Mouse (Mus musculus): ENCODE measurements around the gene Tbxas1. TPM values are rescaled to one million over a fixed set of nuclear protein-coding genes. Genes with fewer than 3 reads are reported as not detected.

The Tbxas1 gene
- total and polyA plus RNA-seq, 3 experiments: not detected

DNA sequence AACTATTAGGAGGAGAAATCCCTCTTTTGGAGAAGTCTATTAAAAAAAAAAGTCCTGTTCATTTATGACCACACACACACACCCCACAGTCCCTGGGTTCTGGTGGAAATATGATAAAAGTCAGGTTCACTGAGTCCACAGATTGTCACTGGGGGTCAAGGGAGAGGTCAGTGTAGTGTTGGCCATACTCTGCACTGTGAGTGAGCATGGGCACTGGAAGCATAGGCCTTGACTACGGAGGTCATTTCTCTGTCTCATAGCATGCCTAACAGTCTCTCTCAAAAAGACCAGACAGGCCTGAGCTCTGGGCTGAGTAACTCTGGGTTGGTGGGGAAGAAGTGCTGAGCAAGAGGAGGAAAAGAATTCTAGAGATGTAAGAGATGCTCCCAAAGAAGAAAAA, 1.9 kb upstream of the Tbxas1 start:
- in situ Hi-C loops (cut with MboI; ENCODE audit: low pct_ligation_motif_present, low pct_unique_long_range_greater_than_20kb, low sequenced_read_pairs): no loop called here
- 0 out of 2 replicates have a peak, but pooled peaks cover 4% of the 10 kb centered on the region for H3K79me2 ChIP-seq (replicated peaks; ENCODE audit: control insufficient read depth, extremely low read depth, insufficient read depth, poor library complexity, severe bottlenecking)
- H3K27me3 ChIP-seq (replicated peaks): peaks cover 19% of the 10 kb centered on the region
- DNase-seq (ENCODE audit: extremely low read depth): no peak
- no peak overlapping the region for H3K9ac ChIP-seq (ENCODE audit: insufficient read depth, low read depth)
- no peak overlapping the region for H3K4me3 ChIP-seq (replicated peaks in 1 of 3; ENCODE audit: low read depth in 2 of 3, low read length in 2 of 3, poor library complexity in 1 of 3)
- H3K36me3 ChIP-seq (replicated peaks in 1 of 2; ENCODE audit: control insufficient read depth in 1 of 2, insufficient read depth in 1 of 2, low read length in 1 of 2): no peaks in the 10 kb centered on the region
- TF ChIP-seq ZKSCAN1 (IDR thresholded peaks at IDR 0.05; ENCODE audit: borderline replicate concordance, low read depth, low read length): no peak
- no peak for TF ChIP-seq IRF4 (IDR thresholded peaks at IDR 0.05; ENCODE audit: low read depth, low read length)
- no peak for TF ChIP-seq SIN3A (IDR thresholded peaks at IDR 0.05; ENCODE audit: low read length)
- TF ChIP-seq PAX5 (IDR thresholded peaks at IDR 0.05; ENCODE audit: low read length): no peak
- no peak for TF ChIP-seq NRF1 (IDR thresholded peaks at IDR 0.05; ENCODE audit: low read depth, low read length)
- no peak for TF ChIP-seq POLR2AphosphoS2 (IDR thresholded peaks at IDR 0.05; ENCODE audit: low read depth, low read length)
- no peak for TF ChIP-seq TCF12 (IDR thresholded peaks at IDR 0.05; ENCODE audit: low read depth, low read length)
- no peak for TF ChIP-seq ZC3H11A (IDR thresholded peaks at IDR 0.05; ENCODE audit: low read depth, low read length)
- no peak for TF ChIP-seq JUN (IDR thresholded peaks at IDR 0.05; ENCODE audit: insufficient read depth, low read depth, low read length)
- TF ChIP-seq TBP (conservative IDR thresholded peaks at IDR 0.05; ENCODE audit: low read depth, low read length): no peak
- TF ChIP-seq SMC3 (IDR thresholded peaks at IDR 0.05; ENCODE audit: low read depth, low read length): no peak
- TF ChIP-seq ETS1 (conservative IDR thresholded peaks at IDR 0.05; ENCODE audit: low read depth, low read length): no peak
- no peak for TF ChIP-seq MXI1 (IDR thresholded peaks at IDR 0.05; ENCODE audit: low read depth, low read length)
- no peak for TF ChIP-seq HCFC1 (IDR thresholded peaks at IDR 0.05; ENCODE audit: low read depth, low read length)
- TF ChIP-seq ELF1 (IDR thresholded peaks at IDR 0.05; ENCODE audit: low read depth, low read length): no peak
- peaks cover 4 to 19% of the 10 kb centered on the region in 2 experiments; a peak in 3 of 4 replicates for H3K4me1 ChIP-seq (ENCODE audit: control insufficient read depth in 1 of 2, insufficient read depth in 2 of 2)
- no peaks in the 10 kb centered on the region for H3K9me3 ChIP-seq (replicated peaks; ENCODE audit: low read length)
- H3K4me2 ChIP-seq (ENCODE audit: insufficient read depth, low read depth, poor library complexity, severe bottlenecking): no peak overlapping the region
- H3K27ac ChIP-seq (ENCODE audit: insufficient read depth, low read depth): no peak overlapping the region
- dilution Hi-C loops (cut with MboI; ENCODE audit: extremely low pct_ligation_motif_present, extremely low pct_unique_long_range_greater_than_20kb, low sequenced_read_pairs): no loop called here

DNA sequence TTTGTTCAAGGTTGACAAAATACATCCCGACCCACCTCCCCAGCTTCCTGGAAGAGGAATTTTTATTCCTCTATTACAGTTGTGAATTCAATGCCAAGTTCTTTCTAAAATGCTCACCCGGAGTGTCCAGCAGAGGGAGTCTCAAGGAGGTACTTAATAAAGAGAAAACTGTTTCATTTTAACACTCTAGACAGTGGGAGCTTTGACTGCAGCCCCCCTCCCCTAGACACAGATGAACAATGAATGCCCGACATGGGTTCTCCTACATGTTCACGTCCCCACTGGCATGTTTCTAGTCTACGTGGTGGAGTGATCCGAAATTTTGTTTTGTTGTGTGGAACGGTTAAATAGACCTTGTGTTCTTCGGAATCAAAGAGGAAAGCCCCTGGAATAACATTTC, 1.2 kb upstream of the Tbxas1 start:
- TF ChIP-seq UBTF (IDR thresholded peaks at IDR 0.05; ENCODE audit: low read depth, low read length) (no peak), HCFC1 (IDR thresholded peaks at IDR 0.05; ENCODE audit: low read depth, low read length) (no peak), CTCF (conservative IDR thresholded peaks at IDR 0.05 in 1 of 2, IDR thresholded peaks at IDR 0.05 in 1 of 2; ENCODE audit: low read depth in 2 of 2, low read length in 2 of 2) (peak; percentile 48 to 70; a peak in 3 of 4 replicates), RAD21 (IDR thresholded peaks at IDR 0.05; ENCODE audit: low read depth, low read length) (peak; percentile 40), MAZ (IDR thresholded peaks at IDR 0.05; ENCODE audit: low read depth, low read length) (no peak), JUN (IDR thresholded peaks at IDR 0.05; ENCODE audit: insufficient read depth, low read depth, low read length) (no peak), NELFE (IDR thresholded peaks at IDR 0.05; ENCODE audit: low read depth, low read length) (no peak), SMC3 (IDR thresholded peaks at IDR 0.05; ENCODE audit: low read depth, low read length) (peak; percentile 64)
- Histone ChIP-seq H3K4me3 (replicated peaks in 1 of 3; ENCODE audit: low read depth in 2 of 3, low read length in 2 of 3, poor library complexity in 1 of 3) (peak overlapping the region; percentile 58 to 81 (median 71)), H3K9ac (ENCODE audit: insufficient read depth, low read depth) (peak overlapping the region; percentile 80; the same call in 1 of the 2 replicates), H3K27ac (ENCODE audit: insufficient read depth, low read depth) (no peak overlapping the region), H3K9me3 (replicated peaks; ENCODE audit: low read length) (no peaks in the 10 kb centered on the region), H3K4me2 (ENCODE audit: insufficient read depth, low read depth, poor library complexity, severe bottlenecking) (peak overlapping the region; percentile 89), H3K36me3 (replicated peaks in 1 of 2; ENCODE audit: control insufficient read depth in 1 of 2, insufficient read depth in 1 of 2, low read length in 1 of 2) (no peaks in the 10 kb centered on the region), H3K79me2 (replicated peaks; ENCODE audit: control insufficient read depth, extremely low read depth, insufficient read depth, poor library complexity, severe bottlenecking) (0 out of 2 replicates have a peak, but pooled peaks cover 4% of the 10 kb centered on the region), H3K27me3 (replicated peaks) (peaks cover 26% of the 10 kb centered on the region), H3K4me1 (ENCODE audit: control insufficient read depth in 1 of 2, insufficient read depth in 2 of 2) (peaks cover 4 to 19% of the 10 kb centered on the region in 2 experiments; a peak in 3 of 4 replicates)
- peak; percentile 56 for DNase-seq (ENCODE audit: extremely low read depth)
- in situ Hi-C loops (cut with MboI; ENCODE audit: low pct_ligation_motif_present, low pct_unique_long_range_greater_than_20kb, low sequenced_read_pairs) (no loop called here), dilution Hi-C loops (cut with MboI; ENCODE audit: extremely low pct_ligation_motif_present, extremely low pct_unique_long_range_greater_than_20kb, low sequenced_read_pairs) (no loop called here)

Data from CH12.LX (cell line).